Mouse (Mus musculus) forelimb bud, embryonic 11.5 days (tissue): Measurements from ENCODE around the gene Nfkb2.

Source experiments
- DNase-seq: peaks from one replicate; pipeline ENCODE4 v3.0.0-alpha.2; 2012; ENCODE audit warnings: low read depth, low spot score

The Nfkb2 gene

GRCm38 (mm10) chr19:46308706-46309435 lies 4.8 kb downstream of the Nfkb2 start:
- DNase-seq: peak; percentile 93

GRCm38 (mm10) chr19:46309651-46310305 lies 5.7 kb downstream of the Nfkb2 start:
- no peak for DNase-seq

GRCm38 (mm10) chr19:46310312-46310865 lies 6.3 kb downstream of the Nfkb2 start:
- DNase-seq: no peak

- DNase-seq: no peak
Measured at GRCm38 (mm10) chr19:46311341-46311740, 7.2 kb downstream of the Nfkb2 start.

- no peak for DNase-seq
Measured at GRCm38 (mm10) chr19:46312566-46312965, 8.4 kb downstream of the Nfkb2 start.

GRCm38 (mm10) chr19:46313116-46313515 lies 9.0 kb downstream of the Nfkb2 start:
- no peak for DNase-seq

GRCm38 (mm10) chr19:46313591-46313990 lies 9.5 kb downstream of the Nfkb2 start:
- DNase-seq: no peak

GRCm38 (mm10) chr19:46314151-46314601 lies 10.1 kb downstream of the Nfkb2 start:
- no peak for DNase-seq

- no peak for DNase-seq
Measured at GRCm38 (mm10) chr19:46314872-46315742, 11.0 kb downstream of the Nfkb2 start.

- no peak for DNase-seq
Measured at GRCm38 (mm10) chr19:46315752-46316610, 11.9 kb downstream of the Nfkb2 start.

GRCm38 (mm10) chr19:46316846-46317545 lies 12.9 kb downstream of the Nfkb2 start:
- no peak for DNase-seq

- DNase-seq: no peak
Measured at GRCm38 (mm10) chr19:46317546-46317885, 13.4 kb downstream of the Nfkb2 start.

- no peak for DNase-seq
Measured at GRCm38 (mm10) chr19:46318031-46318471, 13.9 kb downstream of the Nfkb2 start.

GRCm38 (mm10) chr19:46318586-46319378 lies 14.7 kb downstream of the Nfkb2 start:
- DNase-seq: no peak

- DNase-seq: no peak
Measured at GRCm38 (mm10) chr19:46320076-46320785, 16.1 kb downstream of the Nfkb2 start.

GRCm38 (mm10) chr19:46321101-46321943 lies 17.2 kb downstream of the Nfkb2 start:
- DNase-seq: no peak

- DNase-seq: no peak
Measured at GRCm38 (mm10) chr19:46322144-46322995, 18.2 kb downstream of the Nfkb2 start.
